Mouse (Mus musculus): ENCODE measurements around the gene Zfp827.
"Not testable (repeated sequence)": the region's sequence is repeated elsewhere in the genome, so short reads cannot be mapped to it uniquely, and the experiment has no call there.

Gene Zfp827

DNA sequence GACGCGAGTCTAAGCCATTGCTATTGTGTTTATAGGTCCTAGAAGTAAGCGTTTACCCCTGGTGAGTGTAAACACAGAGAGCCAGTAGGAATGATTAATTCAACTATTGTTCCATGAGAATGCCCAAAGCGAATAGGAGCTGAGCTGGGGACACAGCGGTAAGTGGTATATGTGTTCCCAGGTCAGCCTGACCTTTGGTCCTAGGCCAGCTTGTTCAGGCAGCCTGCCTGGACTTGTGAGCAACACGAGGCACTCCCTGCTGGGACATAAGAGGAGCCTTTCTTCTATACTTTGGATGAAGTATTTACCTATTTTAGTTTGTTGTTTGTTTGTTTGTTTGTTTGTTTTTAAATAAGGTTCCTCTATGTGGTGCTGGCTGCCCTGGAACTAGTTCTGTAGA, 86.3 kb downstream of the Zfp827 start:
- DNase-seq: no peak

DNA sequence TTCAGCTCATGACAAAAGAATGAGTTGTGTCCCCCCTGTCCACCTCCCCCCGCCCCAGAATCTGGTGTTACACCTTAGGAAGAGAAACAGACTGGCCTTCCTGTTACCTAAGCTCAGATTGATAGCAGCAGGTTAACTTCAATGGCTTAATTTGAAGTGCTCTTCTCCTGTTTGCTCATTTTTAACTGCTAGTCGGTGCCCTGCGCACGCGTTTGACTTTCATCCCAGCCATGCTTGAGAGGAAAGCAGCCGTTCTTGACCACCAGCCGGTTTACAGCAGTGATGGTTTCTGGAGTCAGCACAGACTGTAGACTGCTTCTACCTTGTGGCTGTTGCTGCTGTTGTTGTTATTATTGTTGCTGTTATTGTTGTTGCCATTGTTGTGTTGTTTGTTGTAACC, 88.2 kb downstream of the Zfp827 start:
- no peak for DNase-seq

DNA sequence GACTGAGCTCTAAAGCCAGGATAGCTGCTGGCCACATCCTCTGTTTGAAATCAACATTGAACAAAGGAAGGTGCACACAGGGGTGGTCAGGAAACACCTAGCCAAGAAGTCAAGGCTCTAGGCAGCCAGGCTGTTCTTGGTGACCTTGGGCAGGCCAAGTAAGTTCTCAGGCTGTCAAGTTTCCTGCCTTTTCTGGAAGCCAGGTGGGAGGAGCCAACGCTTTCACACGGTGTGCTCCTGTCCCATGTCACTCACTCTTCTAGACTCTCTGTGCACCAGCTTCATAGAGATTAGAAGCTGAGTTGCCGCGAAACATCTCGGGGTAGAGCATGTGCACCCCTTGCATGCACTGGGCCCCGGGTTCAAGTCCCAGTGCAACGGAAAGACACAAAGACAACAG, 89.5 kb downstream of the Zfp827 start:
- no peak for DNase-seq

DNA sequence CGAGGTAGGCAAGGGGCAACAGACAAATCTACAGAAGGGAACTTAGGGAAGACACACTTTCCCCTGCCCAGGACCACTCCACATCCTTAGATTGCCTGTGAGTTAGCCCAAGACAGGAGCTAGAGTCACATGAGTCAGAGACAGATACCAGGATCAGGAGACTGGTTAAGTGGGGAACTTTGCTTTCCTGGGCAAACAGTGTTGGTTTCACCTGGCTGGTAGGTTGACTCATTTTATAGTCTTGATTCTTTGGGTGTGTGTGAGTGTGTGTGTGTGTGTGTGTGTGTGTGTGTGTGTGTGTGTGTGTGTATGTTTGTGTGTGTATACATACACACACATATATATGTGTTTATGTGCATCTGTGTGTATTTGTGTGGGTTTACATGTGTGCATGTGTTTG, 93.4 kb downstream of the Zfp827 start:
- DNase-seq: no peak

DNA sequence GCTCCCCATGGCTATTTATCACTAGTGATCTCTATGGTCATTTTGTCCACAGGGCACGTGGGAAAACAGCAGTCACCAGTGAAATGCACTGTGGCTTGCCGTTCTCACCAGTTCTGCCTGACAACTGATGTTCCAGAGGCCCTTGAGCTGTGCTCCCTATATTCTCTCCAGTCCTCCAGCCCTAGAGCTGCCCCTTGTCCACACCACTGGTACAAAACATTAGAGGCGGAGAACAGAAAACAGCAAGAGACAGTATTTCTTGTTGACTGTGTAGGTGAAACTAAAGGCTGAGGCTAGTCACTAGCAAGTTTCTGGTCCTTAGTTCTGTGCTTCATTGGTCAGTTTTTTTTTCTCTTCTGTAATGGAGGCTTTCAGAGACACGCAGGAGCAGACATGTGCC, 96.0 kb downstream of the Zfp827 start:
- DNase-seq: no peak

DNA sequence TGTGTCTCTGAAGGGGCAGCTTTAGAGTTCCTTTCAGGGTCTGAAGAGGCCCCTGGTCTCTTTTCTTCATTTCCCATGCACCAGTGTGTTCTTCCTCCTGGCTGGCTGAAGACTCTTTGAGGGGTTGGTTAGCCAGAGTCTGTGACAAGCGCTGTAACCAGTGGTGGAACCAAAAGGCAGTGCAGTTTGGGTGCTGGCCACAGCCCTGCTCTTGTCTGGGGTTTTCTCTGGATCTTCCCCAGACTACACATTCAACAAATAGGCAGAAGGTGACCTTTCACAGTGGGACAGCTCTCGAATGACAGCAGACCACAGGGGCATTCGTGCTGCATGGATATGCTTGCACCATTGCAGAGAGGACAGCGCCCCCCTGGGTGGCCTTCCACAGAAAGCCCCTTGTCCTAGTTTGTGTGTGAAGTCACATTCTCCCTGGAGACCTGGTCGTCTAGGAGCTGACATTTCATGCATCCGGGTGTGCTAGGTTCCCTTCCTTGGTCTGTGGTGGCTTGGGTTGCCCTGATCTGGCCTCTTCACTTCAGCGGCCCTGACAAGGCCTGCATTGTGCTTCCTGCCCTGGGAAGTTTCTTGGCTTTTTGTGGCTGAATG, 99.1 kb downstream of the Zfp827 start:
- DNase-seq: no peak

DNA sequence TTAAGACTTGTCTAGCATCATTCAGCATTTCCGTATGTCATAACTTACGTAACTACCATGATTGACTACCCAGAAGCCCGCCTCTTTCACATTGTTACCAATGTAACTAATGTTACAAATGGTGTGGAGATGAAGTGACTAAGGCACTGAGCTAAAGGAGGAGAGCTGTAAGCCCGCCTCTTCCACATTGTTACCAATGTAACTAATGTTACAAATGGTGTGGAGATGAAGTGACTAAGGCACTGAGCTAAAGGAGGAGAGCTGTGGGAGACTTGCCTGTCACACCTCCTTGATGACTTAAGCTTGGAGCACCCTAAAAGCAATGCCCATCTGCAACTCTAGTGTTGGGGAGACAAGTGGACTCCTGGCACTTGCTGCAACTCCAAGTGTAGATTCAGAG, 100.3 kb downstream of the Zfp827 start:
- DNase-seq: not testable (repeated sequence)

DNA sequence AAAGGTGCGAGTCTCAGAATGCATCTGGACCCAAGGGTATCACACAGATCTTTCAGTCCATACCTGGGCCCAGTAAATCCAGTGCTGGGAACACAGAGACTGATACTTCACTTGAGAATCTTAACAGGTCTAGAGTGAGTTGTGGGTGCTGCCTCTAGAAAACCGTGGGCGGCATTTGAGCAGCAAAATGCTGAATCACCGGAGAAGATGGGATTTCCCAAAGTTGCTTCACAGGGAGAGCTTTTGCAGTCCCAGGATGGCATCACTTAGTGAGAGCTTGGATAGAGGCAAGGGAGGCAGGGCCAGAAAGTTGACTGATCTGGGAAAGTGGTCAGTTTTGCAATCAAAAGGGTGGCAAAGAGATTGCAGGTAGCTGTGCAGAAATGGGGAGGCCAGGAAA, 111.4 kb downstream of the Zfp827 start:
- no peak for DNase-seq

DNA sequence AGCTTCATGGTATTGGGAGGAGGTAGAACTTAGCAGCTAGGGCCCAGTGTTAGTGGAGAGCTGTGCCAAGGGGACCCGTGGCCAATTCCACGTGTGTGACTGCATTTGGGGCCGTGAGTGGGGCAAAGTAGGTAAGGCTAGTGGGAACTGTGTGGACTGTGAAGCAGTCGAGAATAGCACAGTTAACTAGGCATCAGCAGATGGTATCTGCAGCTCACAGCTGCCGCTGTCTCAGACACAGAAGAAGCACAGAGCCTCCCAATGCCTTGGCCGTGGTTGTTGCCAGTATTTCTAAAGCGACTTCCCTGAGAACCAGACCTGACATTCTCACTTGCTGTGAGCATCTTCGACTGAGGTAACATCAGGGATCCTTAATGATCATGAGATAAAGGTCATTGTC, 112.7 kb downstream of the Zfp827 start:
- peak in 1 of 2 experiments; percentile 22 for DNase-seq

DNA sequence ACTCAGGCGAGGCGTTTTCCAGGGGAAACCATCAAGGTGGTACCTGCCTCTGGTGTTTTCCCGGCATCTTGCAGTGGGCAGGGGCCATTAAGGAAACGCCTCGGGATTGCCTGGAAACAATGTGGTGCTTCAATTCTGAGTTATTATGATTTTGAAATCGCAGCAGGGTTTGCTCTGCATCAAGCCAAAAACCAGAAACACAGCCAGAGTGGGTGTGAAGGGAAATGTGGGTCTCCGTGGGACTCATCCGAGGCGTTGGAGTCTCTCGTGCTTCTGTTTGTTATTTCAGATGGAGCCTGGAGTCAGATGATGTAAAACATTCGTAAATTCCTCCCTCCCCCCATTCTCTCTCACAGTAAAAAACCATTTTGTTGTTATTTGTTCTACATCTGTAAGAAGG, 113.4 kb downstream of the Zfp827 start:
- DNase-seq: no peak

DNA sequence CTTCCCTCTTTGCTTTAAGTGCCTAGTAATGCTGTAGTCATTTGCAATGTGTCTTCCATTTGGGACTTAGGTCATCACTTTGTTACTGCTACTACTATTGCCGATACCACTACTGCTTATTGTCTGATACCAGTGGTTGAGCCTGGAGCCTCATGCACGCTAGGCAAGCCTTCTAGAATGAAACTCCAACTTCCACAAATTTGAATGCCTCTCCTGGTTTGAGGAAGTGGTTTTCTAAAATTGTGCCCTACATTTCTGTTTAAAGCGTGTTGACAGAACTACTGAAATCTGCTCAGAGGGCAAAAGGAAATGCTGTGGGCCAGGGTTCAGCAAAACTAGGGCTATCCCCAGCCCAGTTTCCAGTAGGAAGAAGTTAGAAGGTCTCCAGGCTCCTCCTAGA, 115.5 kb downstream of the Zfp827 start:
- DNase-seq: no peak

DNA sequence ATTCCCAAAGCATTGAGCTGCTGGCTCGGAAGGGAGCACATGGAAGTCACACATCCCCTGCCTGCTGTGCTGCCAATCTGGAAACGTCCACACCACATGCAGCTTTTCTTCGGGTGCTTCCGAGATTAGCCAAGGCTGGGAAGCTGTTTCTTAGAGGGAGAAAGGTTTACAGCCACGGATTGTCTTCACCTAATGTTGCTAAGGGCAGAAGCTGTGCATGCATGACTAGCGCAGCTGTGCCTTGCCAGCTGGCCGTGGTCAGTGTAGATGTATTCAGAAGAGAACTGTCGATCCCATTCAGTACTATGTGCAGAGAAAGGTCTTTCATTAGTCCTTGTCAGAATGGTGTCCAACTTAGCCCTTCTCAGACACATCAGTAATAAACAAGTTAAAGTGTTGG, 117.0 kb downstream of the Zfp827 start:
- peak; percentile 33 to 45 for DNase-seq

DNA sequence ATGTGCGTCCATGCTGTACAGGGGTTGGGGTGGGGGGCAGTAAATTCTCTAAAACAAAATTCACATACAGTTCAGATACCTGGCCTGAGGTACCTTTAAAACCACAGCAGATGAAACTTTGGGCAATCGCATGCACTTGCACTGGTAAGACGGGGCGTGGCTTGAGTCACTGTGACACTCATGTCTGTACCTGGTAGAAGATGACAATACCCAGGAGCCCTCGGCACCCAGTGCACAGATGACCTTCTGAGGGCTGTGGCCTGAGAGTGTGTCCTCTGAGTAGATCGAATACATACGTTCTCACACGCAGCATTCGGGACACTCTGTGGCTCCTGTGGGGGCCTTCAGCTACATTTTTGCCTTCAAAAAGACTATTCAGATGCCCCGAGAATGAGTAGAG, 117.4 kb downstream of the Zfp827 start:
- no peak for DNase-seq

DNA sequence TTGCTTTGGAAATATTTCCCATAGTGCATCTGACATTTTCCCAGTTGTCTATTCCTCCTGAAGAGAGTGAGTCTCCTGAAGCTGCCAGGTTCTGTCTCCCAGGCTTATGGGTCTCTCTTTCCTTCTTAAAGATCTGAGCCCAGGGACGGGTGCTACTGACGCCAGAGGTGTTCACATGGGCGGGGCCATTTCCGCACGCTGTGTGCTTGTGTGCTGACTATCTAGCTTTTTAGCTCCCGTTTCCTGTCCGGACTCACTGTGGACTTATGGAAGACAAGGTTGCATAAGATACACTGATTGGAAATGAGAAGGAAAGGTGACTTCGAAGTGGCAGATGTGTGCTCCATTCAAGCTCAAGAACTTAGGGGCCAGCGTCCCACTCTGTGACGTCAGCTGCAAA, 120.6 kb downstream of the Zfp827 start:
- DNase-seq: no peak

DNA sequence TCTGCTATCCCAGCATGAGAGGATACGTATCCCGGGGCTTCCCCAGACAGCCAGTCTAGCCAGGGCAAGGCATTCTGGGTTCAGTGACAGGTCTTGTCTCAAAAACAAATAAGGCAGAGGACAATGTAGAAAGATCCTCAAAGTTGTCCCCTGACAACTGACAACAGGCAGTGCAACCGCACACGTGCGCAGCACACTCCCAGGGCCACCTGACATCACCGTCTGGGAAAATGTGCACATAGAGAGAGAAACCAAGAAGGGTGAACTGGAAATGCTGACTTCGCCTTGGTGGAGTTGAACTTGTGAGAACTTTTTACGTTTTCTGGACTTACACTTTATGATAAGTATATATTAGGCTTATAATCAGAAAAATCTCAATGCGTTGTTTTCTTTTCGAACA, 121.6 kb downstream of the Zfp827 start:
- no peak for DNase-seq

DNA sequence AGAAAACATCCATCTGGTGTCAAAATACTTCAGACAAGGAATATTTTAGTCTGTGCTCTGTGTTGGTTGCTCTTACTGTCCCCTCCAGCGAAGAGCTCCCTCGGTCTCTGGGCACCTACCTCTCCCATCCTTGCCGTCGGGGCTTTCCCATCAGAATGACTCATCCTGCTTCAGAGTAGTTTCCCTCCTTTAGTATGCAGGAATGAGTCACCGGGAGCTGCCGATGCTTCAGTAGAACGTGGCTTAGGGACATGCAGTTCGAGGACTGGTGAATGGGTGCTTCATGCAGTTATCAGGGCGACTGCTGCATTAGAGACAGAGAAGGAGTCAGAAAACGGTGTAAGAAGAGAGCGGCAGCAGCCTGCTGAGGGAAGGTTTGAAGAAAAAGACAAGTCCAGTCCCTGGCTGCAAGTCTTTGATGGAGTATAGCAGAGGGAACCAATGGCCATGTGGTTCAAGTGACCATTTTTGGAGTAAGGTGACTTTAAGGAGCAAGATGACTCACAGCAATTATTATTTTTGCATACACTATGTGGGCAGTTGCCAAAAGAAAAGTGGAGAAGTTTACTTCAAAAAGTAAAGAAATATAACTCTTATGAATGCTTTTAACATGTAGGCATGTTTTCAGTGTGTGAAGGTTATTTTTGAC, 122.4 kb downstream of the Zfp827 start:
- DNase-seq: no peak

DNA sequence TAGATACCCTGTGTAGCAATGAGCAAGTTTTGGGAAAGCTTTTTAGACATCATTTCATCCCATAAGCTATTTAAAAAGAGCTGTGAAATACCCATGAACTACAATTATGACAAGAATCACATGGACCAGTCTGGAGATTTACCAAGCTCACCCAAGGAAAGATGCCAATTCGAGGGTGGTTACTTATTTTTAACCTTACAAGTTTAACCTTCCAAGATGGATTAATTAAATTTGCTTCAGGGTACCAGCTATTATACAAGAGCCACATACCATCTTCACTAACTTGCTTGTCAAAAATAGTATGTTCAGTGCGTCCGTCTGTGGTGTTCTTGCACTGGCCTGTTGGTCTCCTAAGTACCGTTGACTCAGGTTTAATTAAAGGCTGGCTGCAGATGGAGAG, 123.4 kb downstream of the Zfp827 start:
- DNase-seq: no peak

DNA sequence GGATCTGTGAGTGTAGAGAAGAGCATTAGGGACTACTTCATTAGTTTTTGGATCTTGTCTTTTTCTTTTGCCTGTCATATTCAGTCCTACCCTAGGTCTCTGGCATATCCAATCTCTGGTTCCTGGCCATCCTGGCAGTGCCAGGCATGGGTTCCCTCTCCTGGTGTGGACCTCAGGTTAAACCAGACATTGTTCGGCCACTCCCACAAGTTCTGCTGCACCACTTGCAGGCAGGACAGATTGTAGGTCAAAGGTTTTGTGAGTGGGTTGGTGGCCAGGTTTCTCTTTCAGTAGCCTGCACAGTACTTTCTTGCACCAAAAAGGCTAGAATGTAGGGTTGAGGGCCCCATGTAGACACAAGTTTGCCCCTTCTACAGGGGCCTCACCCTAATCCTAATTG, 125.0 kb downstream of the Zfp827 start:
- DNase-seq: no peak

DNA sequence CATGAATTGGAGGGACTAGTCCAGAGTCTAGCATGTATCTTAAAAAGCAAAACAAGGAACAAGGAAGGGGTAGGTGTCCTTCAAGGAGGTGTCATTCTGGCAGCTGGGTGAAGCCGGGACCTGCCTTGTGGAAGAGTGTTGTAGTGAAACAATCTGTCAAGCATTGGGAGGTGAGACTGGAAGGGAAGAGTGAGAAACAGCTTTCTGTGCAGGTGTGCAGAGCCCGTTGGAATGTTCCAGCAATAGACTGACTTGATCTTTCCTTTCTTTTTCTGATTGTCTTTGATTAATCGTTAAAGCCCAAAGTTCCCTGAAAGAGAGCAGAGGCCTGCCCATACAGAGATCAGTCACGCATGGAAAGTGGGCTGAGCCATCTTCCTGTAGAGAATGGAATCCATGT, 125.4 kb downstream of the Zfp827 start:
- DNase-seq: no peak

DNA sequence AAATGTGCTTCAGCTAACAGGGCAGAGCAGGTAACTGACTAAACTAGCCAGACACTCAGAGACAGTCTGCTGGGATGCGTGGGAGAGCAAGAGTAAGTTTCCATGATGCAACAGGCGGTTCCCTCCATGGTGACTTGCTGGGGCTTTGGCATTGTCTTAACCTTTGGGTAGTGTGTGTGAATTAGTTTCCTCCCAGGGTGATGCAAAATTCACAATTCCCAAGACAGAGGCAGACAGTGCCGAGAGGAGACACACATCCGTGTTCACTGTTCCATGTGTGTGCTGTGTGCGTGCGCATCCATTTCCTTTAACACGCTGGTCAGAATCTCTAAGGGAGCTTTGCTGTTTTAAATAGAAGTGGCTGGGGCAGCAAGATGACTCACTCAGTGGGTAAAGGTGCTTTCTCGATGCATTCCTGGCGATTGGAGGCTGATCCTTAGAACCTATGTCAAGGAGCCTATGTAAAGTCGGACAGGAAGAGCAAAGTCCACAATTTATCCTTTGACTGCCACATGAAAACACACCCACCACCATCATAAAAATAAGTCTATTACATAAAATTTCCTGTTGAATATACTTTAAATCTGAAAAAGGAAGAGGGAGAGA, 127.4 kb downstream of the Zfp827 start:
- DNase-seq: no peak

DNA sequence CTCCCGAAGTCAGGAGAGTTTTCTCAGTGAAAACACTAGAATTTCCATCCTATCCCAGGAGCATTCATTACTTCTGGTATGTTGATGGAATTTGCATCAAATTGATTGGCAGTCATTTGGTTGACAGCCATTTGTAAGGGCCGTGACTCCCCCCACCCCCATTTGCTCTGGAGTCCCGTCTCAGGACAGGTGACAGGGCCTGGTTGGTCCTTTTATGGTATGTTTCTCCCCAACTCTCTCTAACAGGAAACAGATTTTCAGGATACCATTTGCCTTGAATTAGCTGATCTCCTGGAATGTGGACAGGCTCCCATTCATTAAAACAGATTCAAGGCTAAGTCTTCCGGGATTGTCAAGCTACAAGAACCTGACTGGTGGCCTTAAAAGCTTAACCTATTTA, 129.1 kb downstream of the Zfp827 start:
- DNase-seq: no peak

DNA sequence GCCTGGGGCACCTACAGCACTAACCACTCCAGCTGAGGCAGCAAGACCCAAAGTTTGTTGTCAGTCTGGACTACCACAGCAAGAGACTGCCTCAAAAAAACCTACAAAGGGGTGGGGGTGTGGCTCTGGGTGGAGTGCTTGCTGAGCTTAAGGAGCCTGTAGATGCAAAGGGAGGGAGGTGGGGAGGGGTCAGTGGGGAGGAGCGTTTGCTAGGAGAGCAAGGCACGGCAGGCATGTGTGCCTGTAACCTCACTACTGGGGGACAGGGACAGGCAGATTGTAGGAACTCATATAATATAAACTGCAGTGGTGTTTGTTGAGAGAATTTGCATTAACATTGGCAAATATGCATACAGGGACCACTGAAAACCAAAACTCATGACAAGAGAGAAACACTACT, 130.1 kb downstream of the Zfp827 start:
- DNase-seq: no peak

DNA sequence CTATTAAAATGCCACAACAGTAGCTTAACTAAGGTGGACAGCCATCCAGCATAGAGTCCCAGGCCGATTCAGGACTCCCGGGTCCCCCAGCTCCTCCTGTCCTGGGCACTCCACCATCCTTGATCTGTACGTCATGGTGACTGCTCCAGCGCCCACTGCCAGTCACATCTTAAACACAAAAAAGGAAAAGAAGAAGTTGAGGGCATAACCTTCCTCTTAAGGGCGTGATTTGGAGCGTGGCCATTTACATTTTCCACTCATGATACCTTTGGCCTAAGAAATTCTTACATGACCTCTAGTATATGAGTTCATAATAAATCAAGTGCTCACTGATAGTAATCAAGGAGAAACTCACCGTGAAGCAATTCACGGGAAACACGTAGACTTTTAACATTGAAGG, 131.2 kb downstream of the Zfp827 start:
- no peak for DNase-seq

DNA sequence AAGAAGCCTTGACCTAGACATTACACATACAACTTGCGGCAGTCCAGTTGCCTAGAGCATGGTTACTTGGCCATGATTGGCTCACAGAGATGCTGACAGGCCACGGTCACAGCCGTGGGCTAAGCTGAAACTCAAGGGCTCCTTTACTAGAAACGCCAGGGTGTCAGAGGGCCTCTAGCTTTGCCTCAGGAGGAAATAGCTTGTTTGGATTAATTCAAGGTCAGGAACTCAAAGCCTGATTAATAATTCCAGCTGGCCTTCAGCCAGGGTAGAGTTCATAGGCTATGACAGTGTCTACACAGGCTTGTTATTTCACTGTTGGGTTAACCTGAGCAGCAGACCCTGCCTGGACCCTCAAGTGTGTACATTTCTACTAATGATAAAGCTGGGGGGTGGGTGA, 132.1 kb downstream of the Zfp827 start:
- no peak for DNase-seq

Measured in cerebellum, postnatal 25 days (tissue).